Mouse (Mus musculus): ENCODE data around the gene Ldb1.

GRCm38 (mm10) chr19:46041933-46042475 is 3.0 kb downstream of the Ldb1 start:
- TF ChIP-seq CHD1 (IDR thresholded peaks at IDR 0.05; ENCODE audit: low read depth, low read length) (no peak), RCOR1 (conservative IDR thresholded peaks at IDR 0.05; ENCODE audit: low read depth, low read length) (no peak), MAZ (IDR thresholded peaks at IDR 0.05; ENCODE audit: low read depth, low read length) (no peak), CTCF (conservative IDR thresholded peaks at IDR 0.05 in 1 of 2, IDR thresholded peaks at IDR 0.05 in 1 of 2; ENCODE audit: low read depth in 2 of 2, low read length in 2 of 2) (no peak), POLR2A (IDR thresholded peaks at IDR 0.05; ENCODE audit: low read depth, low read length) (no peak), MXI1 (IDR thresholded peaks at IDR 0.05; ENCODE audit: low read depth, low read length) (peak; percentile 78), POLR2AphosphoS2 (IDR thresholded peaks at IDR 0.05; ENCODE audit: low read depth, low read length) (no peak), CHD2 (IDR thresholded peaks at IDR 0.05; ENCODE audit: low read length) (peak; percentile 63), E2F4 (IDR thresholded peaks at IDR 0.05; ENCODE audit: insufficient replicate concordance, low read depth, low read length) (no peak), USF2 (conservative IDR thresholded peaks at IDR 0.05; ENCODE audit: low read depth, low read length) (no peak), EP300 (IDR thresholded peaks at IDR 0.05; ENCODE audit: low read length) (no peak)
